Mouse (Mus musculus) E14TG2a.4 (cell line): ENCODE data around the gene Gm20388.
A peak's percentile ranks its signal among the peaks of the same experiment; 100 is the strongest.

Source experiments
- H3K27me3 ChIP-seq: 2 replicates; pipeline ENCODE4 v1.6.1; 2014; ENCODE audit warnings: low read length, control low read depth; ENCODE audit not compliant: insufficient read depth
- H3K36me3 ChIP-seq: 2 replicates; pipeline ENCODE4 v1.6.1; 2014; ENCODE audit warnings: low read length, control low read depth; ENCODE audit not compliant: insufficient read depth
- H3K4me1 ChIP-seq: replicated peaks from 2 replicates; pipeline ENCODE4 v1.6.1; 2014; ENCODE audit warnings: low read depth, low read length, control low read depth
- H3K4me3 ChIP-seq: replicated peaks from 2 replicates; pipeline ENCODE4 v1.5.1; 2014; ENCODE audit warnings: mild to moderate bottlenecking, low read length
- H3K9me3 ChIP-seq: 2 replicates; pipeline ENCODE4 v1.6.1; 2014; ENCODE audit warnings: low read length, control low read depth
- CTCF ChIP-seq: conservative IDR thresholded peaks from 2 replicates; pipeline ENCODE4 v1.5.1; 2014; ENCODE audit warnings: low read length
- NANOG ChIP-seq: IDR thresholded peaks from 2 replicates; pipeline ENCODE4 v1.6.1; 2014; ENCODE audit warnings: borderline replicate concordance, low read length, mixed read lengths
- POU5F1 ChIP-seq: IDR thresholded peaks from 2 replicates; pipeline ENCODE4 v1.6.1; 2014; ENCODE audit warnings: low read length, borderline replicate concordance

Gm20388 gene

GRCm38 (mm10) chr8:120768454-120769218, 858.0 kb downstream of the Gm20388 start:
- H3K36me3 ChIP-seq: no peaks in the 10 kb centered on the region
- TF ChIP-seq POU5F1: no peak
- no peak for TF ChIP-seq CTCF
- TF ChIP-seq NANOG: no peak
- H3K4me3 ChIP-seq: no peak overlapping the region
- no peaks in the 10 kb centered on the region for H3K9me3 ChIP-seq
- H3K27me3 ChIP-seq: peaks cover 52% of the 10 kb centered on the region
- H3K4me1 ChIP-seq: no peaks in the 10 kb centered on the region

GRCm38 (mm10) chr8:120777184-120777583, 866.5 kb downstream of the Gm20388 start:
- H3K9me3 ChIP-seq: peaks cover 4% of the 10 kb centered on the region; the same call in 1 of the 2 replicates
- no peak for TF ChIP-seq POU5F1
- no peak for TF ChIP-seq CTCF
- no peak for TF ChIP-seq NANOG
- H3K4me1 ChIP-seq: no peaks in the 10 kb centered on the region
- no peaks in the 10 kb centered on the region for H3K36me3 ChIP-seq
- no peak overlapping the region for H3K4me3 ChIP-seq
- peaks cover 53% of the 10 kb centered on the region for H3K27me3 ChIP-seq

GRCm38 (mm10) chr8:120777732-120778131, 867.1 kb downstream of the Gm20388 start:
- Histone ChIP-seq H3K27me3 (peaks cover 50% of the 10 kb centered on the region), H3K9me3 (peaks cover 4% of the 10 kb centered on the region; the same call in 1 of the 2 replicates), H3K4me1 (no peaks in the 10 kb centered on the region), H3K36me3 (no peaks in the 10 kb centered on the region), H3K4me3 (no peak overlapping the region)
- TF ChIP-seq CTCF (no peak), POU5F1 (no peak), NANOG (no peak)

GRCm38 (mm10) chr8:120779106-120779505, 868.5 kb downstream of the Gm20388 start:
- Histone ChIP-seq H3K9me3 (peaks cover 4% of the 10 kb centered on the region; the same call in 1 of the 2 replicates), H3K36me3 (no peaks in the 10 kb centered on the region), H3K4me1 (no peaks in the 10 kb centered on the region), H3K27me3 (peaks cover 38% of the 10 kb centered on the region), H3K4me3 (no peak overlapping the region)
- no peak for TF ChIP-seq POU5F1
- TF ChIP-seq CTCF: no peak
- TF ChIP-seq NANOG: no peak

- H3K36me3 ChIP-seq: no peaks in the 10 kb centered on the region
- H3K4me1 ChIP-seq: no peaks in the 10 kb centered on the region
- H3K9me3 ChIP-seq: peaks cover 4% of the 10 kb centered on the region; the same call in 1 of the 2 replicates
- H3K27me3 ChIP-seq: peaks cover 20% of the 10 kb centered on the region; the same call in 1 of the 2 replicates
- TF ChIP-seq POU5F1: no peak
- no peak for TF ChIP-seq CTCF
- TF ChIP-seq NANOG: no peak
- H3K4me3 ChIP-seq: no peak overlapping the region
Observed at GRCm38 (mm10) chr8:120783781-120784180, 873.1 kb downstream of the Gm20388 start.

GRCm38 (mm10) chr8:120786753-120787152, 876.1 kb downstream of the Gm20388 start:
- Histone ChIP-seq H3K4me3 (no peak overlapping the region), H3K9me3 (no peaks in the 10 kb centered on the region), H3K27me3 (peaks cover 10% of the 10 kb centered on the region; the same call in 1 of the 2 replicates), H3K36me3 (no peaks in the 10 kb centered on the region), H3K4me1 (0 out of 2 replicates have a peak, but pooled peaks cover under 1% of the 10 kb centered on the region)
- TF ChIP-seq NANOG (no peak), POU5F1 (no peak), CTCF (no peak)

- TF ChIP-seq NANOG (no peak), CTCF (no peak), POU5F1 (no peak)
- Histone ChIP-seq H3K27me3 (peaks cover 7% of the 10 kb centered on the region; the same call in 1 of the 2 replicates), H3K36me3 (no peaks in the 10 kb centered on the region), H3K9me3 (no peaks in the 10 kb centered on the region), H3K4me3 (no peak overlapping the region), H3K4me1 (peaks cover 9% of the 10 kb centered on the region)
Observed at GRCm38 (mm10) chr8:120787631-120788030, 877.0 kb downstream of the Gm20388 start.

GRCm38 (mm10) chr8:120792710-120793109, 882.1 kb downstream of the Gm20388 start:
- no peak for TF ChIP-seq NANOG
- TF ChIP-seq POU5F1: no peak
- TF ChIP-seq CTCF: no peak
- Histone ChIP-seq H3K4me3 (peak overlapping the region; percentile 55), H3K4me1 (peaks cover 18% of the 10 kb centered on the region), H3K9me3 (no peaks in the 10 kb centered on the region), H3K27me3 (peaks cover 17% of the 10 kb centered on the region; the same call in 1 of the 2 replicates), H3K36me3 (no peaks in the 10 kb centered on the region)
